ENCODE assay signal across 12 mouse cellular contexts in genomic region chr11:67501468-67502244, GRCm38 (mm10). TPM values are rescaled to one million over a fixed set of nuclear protein-coding genes. Genes with fewer than 3 reads are reported as not detected.
DNase-seq lines count a peak whose midpoint lies in the region; TF ChIP-seq lines count a peak whose summit lies in the region.
"Had no signal": no experiment of that assay in that cellular context is flagged by ENCODE, and none has a peak within 500 bp of the region (broad histone marks: within the 10 kb centered on the region; RNA-seq: fewer than 3 reads in every experiment).

No protein-coding gene starts in this region.

- TF ChIP-seq CTCF in brain, embryonic 14.5 days (IDR thresholded peaks at IDR 0.05; ENCODE audit: borderline replicate concordance, extremely low read depth, insufficient read depth, insufficient read length) = no peak

- peak; percentile 92 for DNase-seq in heart, adult 11 months
- no peak for DNase-seq in heart, adult 8-10 months (ENCODE audit: low spot score)
- DNase-seq in brain, embryonic 14.5 days (ENCODE audit: low read depth) = peak; percentile 14
- peak; percentile 54 for DNase-seq in cerebellum, adult 9-11 months
- DNase-seq in layer of hippocampus, postnatal 10 days (ENCODE audit: low spot score in 2 of 2) = peak; percentile 43 to 62
- no peak for DNase-seq in embryo, embryonic 10 days (ENCODE audit: low spot score)
- DNase-seq in thymus, postnatal 0 days (ENCODE audit: low spot score) = no peak
- DNase-seq in kidney, postnatal 4 days = no peak
- DNase-seq: gastrocnemius, postnatal 10 days; midbrain, embryonic 14.5 days had no signal

- no peak for TF ChIP-seq POLR2A in brain, embryonic 14.5 days (IDR thresholded peaks at IDR 0.05; ENCODE audit: borderline replicate concordance, extremely low read depth, insufficient read depth, insufficient read length, poor library complexity, severe bottlenecking)

RNA-seq across cellular contexts. Expression of gene Gas7, which starts 46.4 kb away (rescaled TPM):
- 10 to 100 TPM in 1 of 4 experiments, 1 to 10 TPM in 3; 7.8 to 10.3 (median 8.3) TPM for total RNA-seq in heart, adult 8-10 months (2022)
- 18.5 and 22.1 TPM in 2 replicates for polyA plus RNA-seq in brain, embryonic 14.5 days (2012; rRNA removed)
- 100 to 1,000 TPM; 303 to 348 TPM for total RNA-seq in layer of hippocampus, postnatal 10 days (2021)
- 7.5 and 7.7 TPM in 2 replicates for polyA plus RNA-seq in thymus, postnatal 0 days (2015; fragmentation: Nextera tagmentation; extraction: Ambion mirVana)
- polyA plus RNA-seq: C2C12, G1E had no signal

Comparison
In these comparisons a context has a peak if more than half of its experiments do, and no peak if none do; other contexts are left out.
1. DNase-seq: peak in heart, adult 11 months (single experiment), brain, embryonic 14.5 days (single experiment), cerebellum, adult 9-11 months (single experiment) and layer of hippocampus, postnatal 10 days (2 of 2); none in heart, adult 8-10 months (single experiment), embryo, embryonic 10 days (single experiment), thymus, postnatal 0 days (single experiment) and kidney, postnatal 4 days (0 of 2).
2. RNA of gene Gas7, which starts 46.4 kb away (total RNA-seq): 303 to 348 TPM in layer of hippocampus, postnatal 10 days; 7.8 to 10.3 TPM in heart, adult 8-10 months; every median in the first group is over 10 times any median in the second.